Mouse (Mus musculus) cerebellum, adult 11 months (tissue): ENCODE results near the gene Gp1ba.

Source experiments
- DNase-seq: peaks from one replicate; pipeline ENCODE4 v3.0.0; 2022

The Gp1ba gene

DNA sequence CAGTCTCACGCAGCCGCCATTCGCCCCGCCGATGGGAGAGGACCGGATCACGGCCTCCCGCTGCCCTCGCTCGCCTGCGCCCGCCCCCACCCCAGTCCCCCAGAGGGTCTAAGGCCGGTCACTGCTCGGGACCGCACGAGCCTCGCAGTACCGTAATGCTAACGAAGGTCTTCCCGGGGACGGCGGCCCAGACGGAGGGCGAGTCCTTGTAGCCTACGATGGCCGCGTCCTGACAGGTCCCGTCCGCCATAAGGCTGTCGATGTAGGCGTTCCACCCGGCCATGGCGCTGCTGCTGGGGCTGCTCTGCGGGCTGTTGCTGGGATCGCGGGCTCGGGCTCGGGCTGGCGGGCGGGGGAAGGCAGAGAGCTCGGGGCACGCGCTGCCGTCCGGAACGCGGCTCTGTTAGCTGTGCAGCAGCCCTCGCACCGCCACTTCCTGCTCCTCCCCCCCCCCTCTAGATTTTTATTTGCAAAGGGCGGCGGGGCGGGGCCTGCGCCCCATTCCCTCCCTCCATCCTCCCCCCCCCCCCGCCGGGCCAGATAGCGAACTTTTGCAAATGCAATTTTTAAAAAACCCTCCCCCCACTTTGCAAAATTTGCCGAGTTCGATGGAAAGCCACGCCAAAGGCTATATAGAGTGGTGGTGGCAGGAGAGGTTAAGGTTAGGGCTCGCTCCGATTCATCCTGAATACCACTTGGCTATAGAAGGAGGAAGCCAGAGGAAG lies 15.4 kb downstream of the Gp1ba start, which contains the start of gene Pfn1:
Gene Pfn1 (minus strand): TSS at position 447 of the 725 bp plus-strand sequence.
- DNase-seq, result peak; percentile 72

DNA sequence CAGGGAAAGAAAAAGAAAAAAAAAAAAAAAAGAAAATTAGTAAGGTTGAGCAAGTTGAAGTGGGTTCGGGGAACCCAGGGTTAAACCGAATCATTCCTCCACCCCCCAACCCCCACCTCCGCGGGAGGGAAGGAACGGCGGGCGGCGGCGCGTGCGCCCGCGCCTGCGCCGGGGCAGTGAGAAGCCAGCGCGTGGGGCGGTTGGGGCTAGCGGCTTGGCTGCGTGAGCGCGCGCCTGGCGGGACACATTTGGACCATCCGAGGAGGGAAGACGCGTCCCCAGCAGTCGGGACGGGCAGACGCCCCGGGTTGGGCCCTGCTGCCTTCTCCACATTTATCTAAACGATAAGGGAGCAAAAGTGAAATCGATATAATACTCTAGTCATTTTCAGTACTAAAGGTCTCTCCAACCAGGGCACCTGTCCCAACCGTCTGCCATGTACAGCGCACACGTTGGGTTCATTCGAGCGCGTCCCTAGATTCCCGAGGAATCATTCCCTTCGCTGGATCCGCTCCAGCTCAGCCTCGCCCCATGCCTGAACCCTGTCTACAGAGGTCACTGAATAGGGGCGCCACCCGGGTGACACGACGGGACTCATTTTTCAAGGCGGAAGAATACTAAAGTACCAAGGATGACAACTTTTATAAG lies 16.1 kb downstream of the Gp1ba start:
- DNase-seq, result peak; percentile 80

DNA sequence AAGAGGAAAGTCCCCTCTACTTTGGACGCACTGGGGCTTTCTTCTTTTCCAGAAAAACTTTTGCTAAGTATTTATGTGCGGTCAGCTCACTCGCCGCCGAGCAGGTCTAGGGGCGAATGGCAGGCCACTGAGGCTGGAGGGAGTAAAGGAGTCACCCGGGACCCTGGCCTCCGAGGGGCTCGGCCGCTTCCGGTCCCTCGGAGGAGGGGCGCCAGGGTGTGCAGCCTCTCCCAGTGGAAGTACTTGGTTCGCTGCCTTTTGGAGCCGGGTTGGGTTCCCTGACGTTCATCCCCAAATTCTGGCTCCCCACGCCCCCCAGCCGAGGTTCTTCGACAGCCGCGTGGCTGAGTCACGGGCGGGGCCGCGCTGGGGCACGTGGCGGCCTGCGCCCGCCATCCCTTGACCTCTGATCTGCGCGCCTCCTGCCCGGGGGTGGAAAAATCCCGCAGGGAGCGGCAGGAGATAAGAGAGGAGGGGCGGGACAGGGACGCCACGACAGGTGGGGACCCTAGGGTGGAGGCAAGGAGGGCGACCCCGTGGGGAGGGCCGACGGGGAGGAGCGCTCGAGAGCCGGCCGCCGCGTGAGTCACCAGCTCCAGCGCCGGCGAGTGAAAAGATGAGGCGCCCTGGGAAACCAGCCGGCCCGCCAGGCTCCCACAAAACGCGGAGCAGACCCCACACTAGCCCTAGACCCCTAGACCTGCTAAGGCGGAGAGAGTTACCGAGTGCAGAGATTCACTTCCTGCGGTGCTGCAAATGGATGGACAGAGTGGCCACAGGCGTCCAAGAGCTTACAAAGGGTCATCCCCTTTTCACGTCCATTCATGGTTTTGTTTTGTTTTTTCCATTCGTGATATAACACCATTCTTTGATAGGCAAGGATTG lies 16.9 kb downstream of the Gp1ba start:
- DNase-seq, result peak; percentile 41

DNA sequence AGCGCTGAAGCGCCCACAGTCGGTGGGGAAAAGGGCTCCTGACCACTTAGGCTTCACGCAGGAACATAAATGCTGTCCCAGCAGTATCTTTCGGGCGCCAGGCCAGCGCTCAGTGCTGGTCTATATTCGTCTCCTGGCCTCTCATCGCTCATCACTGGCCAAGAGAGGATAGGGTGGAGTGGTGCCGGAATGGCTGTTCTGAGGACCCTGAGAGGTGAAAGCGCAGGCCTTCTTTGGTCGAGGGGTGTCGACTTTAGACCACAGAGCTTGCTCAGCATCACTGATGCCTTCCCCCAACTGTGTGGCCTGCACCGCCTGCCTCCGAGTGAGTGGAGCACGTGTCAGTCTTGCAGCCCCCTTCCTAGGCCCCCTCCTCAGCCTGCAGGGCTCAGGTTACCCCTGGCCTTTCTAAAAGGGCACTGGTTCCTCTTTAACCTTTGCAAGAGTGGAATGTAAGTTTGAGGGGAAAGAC lies 17.6 kb downstream of the Gp1ba start:
- peak; percentile 34 for DNase-seq

- DNase-seq, result peak; percentile 39
These were observed 18.0 kb downstream of the Gp1ba start, which contains the start of gene Eno3 for GRCm38 (mm10) chr11:70656964-70657363. Gene Eno3 (plus strand): TSS chr11:70657202.

DNA sequence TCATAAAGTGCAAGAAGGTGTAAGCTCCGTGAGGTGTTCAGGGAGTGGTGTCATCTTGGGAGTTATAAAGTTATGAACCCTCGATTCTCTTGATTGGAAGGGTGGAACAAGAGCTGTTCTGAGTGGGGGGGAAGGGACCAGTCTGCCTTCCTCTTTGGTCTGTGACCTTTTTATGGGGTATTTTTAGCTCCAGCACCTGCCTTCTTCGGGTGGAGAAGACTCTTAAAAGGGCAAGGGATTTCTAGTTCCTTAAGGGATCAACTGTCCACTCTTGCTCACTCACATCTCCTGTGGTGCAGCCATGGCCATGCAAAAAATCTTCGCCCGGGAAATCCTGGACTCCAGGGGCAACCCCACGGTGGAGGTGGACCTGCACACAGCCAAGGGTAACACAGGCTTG lies 18.7 kb downstream of the Gp1ba start:
- DNase-seq, result no peak

DNA sequence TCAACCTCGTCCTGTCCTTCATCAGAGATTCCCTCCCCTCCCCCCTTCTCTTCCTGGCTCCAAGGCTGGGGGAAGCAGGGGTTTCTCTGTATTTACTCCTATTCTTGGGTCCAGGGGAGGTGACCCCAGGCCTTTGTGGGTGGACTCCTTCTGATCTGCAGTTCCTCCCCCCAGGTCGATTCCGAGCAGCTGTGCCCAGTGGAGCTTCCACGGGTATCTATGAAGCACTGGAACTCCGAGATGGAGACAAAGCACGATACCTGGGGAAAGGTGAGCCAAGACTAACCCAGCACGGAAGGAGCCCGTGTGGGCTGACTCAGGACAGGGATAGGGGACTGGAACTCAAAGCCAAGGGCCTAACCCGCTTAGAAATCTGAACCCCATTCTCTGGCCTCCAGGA lies 19.1 kb downstream of the Gp1ba start:
- no peak for DNase-seq

GRCm38 (mm10) chr11:70658521-70658920 lies 19.6 kb downstream of the Gp1ba start:
- no peak for DNase-seq

DNA sequence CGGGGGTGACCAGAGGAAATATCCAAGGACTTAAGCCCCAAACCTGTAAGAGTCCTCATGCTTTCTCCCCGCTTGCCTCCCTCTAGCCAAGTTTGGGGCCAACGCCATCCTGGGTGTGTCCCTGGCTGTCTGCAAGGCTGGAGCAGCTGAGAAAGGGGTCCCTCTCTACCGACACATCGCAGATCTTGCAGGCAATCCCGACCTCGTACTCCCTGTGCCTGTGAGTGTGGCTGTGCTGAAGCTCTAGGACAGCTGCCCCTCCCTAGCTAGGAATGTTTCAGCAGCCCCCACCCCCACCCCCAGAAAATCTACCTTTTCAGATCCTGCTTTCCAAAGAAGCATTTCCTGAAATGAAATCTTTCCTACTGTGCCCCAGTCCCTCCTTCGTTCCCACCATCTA lies 20.0 kb downstream of the Gp1ba start:
- no peak for DNase-seq

- DNase-seq, result no peak
These were observed 21.6 kb downstream of the Gp1ba start for GRCm38 (mm10) chr11:70660571-70660970.

GRCm38 (mm10) chr11:70663101-70663500 lies 24.2 kb downstream of the Gp1ba start:
- DNase-seq, result no peak

DNA sequence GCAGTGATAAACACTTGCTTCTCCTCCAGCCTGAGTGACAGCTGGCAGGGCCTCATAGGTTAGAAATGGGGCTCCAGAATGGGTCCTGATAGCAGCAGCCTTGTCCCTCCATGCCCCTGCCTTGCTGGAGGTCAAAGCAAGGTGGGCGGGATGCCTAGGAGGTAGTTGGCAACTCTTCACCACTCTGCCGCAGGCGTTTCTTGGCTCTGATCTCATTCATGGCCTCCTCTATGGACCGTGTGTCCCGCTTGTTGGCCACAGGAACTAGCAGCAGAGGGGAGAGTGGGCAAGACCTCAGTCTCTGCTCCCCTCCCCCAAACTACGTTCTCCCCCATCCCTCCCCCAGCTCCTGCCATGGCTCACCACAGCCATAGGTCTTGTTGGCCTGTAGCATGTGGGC lies 25.0 kb downstream of the Gp1ba start:
- no peak for DNase-seq

- DNase-seq, result no peak
These were observed 25.8 kb downstream of the Gp1ba start for GRCm38 (mm10) chr11:70664741-70665140.

DNA sequence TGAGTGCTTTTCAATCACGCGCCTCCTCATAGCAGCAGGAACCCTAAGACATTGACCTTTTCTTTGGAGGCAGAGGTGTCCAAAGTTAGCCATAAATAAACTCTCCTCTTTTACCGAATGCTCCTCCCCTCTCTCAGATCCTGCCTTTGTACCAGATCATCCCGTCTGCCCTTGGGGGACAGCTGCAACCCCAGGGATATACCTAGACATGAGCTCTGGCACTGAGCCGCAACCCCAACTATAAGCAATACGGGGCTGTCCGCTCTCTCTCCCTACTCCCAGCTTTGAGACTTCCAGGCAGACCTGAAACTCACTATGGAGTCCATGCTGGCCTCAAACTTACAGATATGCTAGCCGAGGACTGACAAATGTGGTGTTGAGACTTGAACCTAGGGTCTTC lies 27.8 kb downstream of the Gp1ba start:
- DNase-seq, result no peak

- no peak for DNase-seq
These were observed 28.6 kb downstream of the Gp1ba start for GRCm38 (mm10) chr11:70667271-70668150.

DNA sequence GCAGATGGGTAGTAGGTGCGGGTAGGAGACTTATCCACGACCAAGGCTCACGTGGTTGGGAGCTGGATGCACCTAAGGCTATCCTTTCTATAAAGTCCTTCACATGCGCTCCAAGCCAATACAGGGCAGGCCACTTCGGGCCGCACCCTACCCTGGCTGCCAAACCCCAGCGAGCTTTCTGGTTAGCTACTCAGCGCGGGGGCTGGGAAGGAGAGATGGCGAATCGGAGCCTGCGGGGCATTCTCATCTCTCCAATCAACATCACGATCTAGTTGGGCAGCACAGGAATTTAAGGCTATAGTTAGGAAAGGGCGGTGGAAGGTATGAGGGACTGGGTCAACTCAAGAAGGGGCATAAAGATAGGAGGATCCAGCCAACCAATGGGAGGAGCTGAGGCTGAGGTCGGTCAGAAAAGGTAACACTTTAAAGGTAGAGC lies 29.4 kb downstream of the Gp1ba start:
- DNase-seq, result no peak

DNA sequence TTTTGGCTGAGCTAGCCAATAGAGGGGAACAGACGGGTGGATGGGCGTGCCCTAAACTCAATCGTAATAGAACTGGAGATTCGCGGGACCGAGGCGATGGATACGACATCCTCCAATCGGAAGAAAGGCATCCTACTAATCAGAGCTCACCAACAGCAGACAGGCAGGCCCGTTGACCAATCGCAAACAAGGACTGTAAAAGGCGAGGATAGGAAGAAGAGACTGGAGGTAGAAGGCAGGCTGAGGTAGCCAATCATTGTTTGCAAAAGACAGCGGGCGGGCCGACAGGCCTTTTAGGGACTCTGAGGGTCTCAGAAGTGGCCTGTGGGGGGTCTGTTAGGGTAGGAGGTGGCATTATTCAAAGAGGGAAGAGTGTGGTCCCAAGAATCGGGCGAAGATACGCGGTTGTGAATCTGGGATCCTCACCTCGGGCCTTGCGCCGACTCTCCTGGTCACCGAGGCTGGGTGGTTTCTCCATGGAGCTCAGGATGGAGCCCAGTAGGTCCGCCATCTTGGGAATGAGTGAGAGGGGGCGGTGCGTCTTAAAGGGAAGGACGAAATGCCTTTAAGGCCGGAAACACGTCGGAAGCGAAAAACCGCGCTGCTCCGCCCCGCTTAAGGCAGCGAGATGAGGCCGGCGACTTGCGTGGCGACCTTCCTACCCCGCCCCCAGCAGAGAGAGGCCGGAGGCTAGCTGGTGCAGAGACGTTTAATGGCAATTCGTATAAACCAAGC lies 30.0 kb downstream of the Gp1ba start, which contains the start of gene Spag7:
Gene Spag7 (minus strand): TSS at position 646 of the 735 bp plus-strand sequence.
- peak; percentile 96 for DNase-seq

GRCm38 (mm10) chr11:70669582-70670345 lies 30.8 kb downstream of the Gp1ba start:
- DNase-seq, result peak; percentile 76

DNA sequence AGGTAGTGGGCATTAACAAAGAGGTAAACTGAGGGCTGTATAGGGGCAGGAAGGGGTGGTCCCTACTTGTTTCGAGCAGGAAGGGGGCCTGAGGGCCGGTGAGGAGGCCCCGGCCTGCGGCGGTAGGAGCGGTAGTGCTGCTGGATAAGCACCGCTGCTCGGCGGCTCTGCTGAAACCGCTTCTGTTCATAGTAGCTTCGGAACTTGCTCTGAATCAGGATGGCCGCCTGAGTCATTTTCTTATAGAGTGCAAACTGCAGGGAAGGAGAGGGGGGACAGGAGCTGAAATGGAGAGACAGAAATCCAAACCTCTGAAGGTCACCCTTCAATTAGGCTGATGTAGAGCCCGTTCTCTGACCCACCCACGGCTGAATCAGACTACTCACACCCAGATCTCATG lies 31.6 kb downstream of the Gp1ba start:
- DNase-seq, result no peak

DNA sequence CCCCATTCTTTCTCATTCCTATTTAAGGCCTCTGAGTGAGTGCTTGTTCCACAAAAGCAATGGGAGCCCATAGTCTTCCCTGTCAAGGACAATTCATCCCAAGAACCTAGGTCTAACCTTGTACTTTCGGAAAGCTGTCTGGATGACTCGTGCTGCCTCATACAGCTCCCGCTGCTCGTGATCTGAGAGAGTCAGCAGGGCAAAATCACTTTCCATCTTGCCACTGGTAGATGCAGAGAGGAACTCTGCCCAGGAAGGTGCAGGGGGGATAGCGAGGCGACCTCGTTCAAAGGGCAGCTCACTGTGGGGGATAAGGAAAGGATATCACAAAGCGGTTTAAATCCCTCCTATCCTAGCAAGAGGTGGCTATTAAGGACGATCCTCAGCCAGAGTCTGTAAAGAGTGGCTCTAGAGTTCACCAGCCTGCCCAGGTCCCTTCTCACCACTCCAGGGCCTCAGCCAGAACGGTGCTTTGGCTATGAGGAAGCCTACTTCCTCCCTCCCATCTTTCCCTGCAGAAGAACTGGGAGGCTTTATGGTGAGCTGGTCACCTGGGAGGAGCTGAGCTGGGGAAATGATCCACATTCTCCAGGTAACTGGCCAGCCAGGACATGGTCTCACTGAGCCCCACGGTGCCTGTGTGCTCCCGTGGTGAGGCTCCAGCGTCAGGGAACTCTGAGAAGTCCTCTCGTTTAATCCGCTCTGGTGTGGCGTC lies 32.6 kb downstream of the Gp1ba start:
- DNase-seq, result no peak
